Mouse (Mus musculus) kidney, postnatal 25 days (tissue): ENCODE data around the gene Tssc4.

ENCODE experiments used
- DNase-seq, 2 experiments: peaks; one replicate each; pipeline ENCODE4 v3.0.0; 2021; ENCODE audit warnings: mixed read lengths in 2 of 2

The Tssc4 gene

DNA sequence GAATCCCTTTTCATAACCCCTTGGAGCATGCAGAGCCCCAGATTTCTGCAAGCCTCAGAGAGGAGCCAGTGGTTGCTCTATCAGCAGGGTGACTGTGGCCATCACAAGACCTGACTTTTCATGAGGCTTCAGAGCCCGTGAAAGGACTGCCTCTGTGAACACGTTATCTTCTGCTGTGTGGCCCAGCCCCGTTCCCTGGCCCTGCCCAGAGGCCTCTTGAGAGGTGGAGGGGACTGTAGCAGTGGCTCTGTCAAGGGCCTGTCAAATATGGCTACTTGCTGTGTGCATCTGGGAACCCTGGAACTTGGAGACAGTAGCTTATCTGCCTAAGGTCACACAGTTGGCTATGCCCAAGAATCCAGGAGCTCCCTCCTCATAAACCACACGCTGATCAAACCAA lies 42.7 kb downstream of the Tssc4 start:
- DNase-seq, result no peak

GRCm38 (mm10) chr7:143112395-143112794 lies 43.3 kb downstream of the Tssc4 start:
- no peak for DNase-seq

DNA sequence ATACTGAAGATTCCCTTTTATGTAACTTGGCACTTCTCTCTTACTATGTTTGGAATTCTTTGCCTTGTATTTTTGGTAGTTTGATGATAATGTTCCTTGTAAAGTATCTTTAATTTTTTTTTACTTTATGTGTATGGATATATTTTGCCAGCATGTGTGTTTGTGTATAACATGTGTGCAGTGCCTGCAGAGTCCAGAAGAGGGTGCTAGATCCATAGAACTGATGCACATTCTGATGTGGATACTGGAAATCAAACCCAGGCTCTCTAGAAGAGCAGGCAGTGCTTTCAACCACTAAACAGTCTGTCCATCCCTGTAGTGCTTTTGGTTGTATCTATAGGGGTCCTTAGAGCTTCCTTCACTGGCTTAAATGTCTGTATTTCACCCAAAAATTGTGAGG lies 45.7 kb downstream of the Tssc4 start:
- no peak for DNase-seq

DNA sequence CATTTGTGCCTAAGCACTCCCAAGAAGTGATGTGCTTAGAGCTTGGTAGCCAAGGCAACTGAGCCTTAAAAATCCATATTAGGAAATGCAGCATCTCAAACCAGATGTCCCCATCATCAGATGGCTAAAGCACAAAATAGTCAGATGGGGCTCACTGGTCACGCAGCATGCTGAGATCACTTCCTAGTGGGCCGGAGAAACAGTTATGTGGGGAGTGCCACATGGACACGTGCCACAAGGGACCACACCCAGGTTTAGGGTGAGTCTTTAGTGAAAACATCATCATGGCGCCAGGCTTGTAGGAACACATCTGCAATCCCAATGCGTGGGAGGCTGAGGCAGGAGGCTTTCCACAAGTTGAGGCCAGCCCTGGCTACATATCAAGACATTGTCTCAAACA lies 47.5 kb downstream of the Tssc4 start:
- DNase-seq, result no peak

DNA sequence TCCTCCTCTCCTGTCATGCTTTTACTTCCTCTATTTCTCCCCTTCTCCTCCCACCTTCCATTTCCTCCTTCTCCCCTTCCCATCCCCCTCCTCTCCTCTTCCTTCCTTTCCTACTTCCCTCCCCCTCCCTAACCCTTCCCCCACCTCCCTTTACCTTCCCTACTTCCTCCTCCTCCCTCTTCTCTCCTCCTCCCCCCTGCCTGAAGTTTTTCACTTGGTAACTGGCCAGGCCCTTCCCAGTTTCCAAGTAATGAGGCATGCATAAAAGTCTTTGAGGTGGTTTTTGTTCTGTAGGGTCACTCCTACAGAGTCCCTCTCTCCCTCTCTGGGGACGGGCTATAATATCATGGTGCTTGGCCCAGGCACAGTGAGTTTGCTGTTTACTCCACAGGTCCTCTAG lies 50.4 kb downstream of the Tssc4 start:
- DNase-seq, result peak; percentile 33 to 68

DNA sequence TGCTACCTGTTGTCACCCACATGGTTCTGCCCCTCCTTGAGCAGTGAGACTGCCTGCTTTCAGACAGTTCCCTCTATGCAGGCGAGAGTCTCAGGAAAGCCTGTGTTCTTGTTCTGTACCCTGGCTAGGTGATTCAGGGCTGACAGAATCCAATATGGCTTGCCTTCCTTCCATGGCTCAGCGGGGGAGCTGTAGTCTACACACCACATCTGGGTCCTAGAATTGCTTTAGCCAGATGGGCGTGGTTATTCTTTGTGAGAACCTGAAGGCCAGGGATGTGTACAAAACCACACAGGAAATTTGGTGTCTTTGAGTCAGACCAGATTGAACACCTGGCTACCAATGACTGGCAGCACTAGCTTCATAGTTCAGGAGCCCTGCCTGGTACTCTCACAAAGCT lies 50.8 kb downstream of the Tssc4 start:
- no peak for DNase-seq
